Mouse (Mus musculus): Measurements from ENCODE around the gene Ephb4. TPM values are rescaled to one million over a fixed set of nuclear protein-coding genes. Genes with fewer than 3 reads are reported as not detected.

The Ephb4 gene
- polyA plus RNA-seq (2015; fragmentation: Nextera tagmentation; extraction: Ambion mirVana): 32.1 and 36.4 TPM in 2 replicates

- Histone ChIP-seq H3K27me3 (ENCODE audit: control insufficient read depth, insufficient read depth, low read length) (no peaks in the 10 kb centered on the region), H3K27ac (ENCODE audit: low read length) (peak within 1 kb of the TSS; percentile 98), H3K4me1 (ENCODE audit: control insufficient read depth, insufficient read depth, low read length) (peaks cover 39% of the 10 kb centered on the region), H3K36me3 (ENCODE audit: control insufficient read depth, insufficient read depth) (peaks cover 9% of the 10 kb centered on the region), H3K4me3 (ENCODE audit: low read length) (peak within 1 kb of the TSS; percentile 90), H3K9ac (ENCODE audit: low read length) (peak within 1 kb of the TSS; percentile 98), H3K9me3 (replicated peaks; ENCODE audit: control insufficient read depth, low read length) (no peaks in the 10 kb centered on the region), H3K4me2 (ENCODE audit: low read depth, low read length) (peak within 1 kb of the TSS; percentile 94)
- WGBS: under 1% methylated on average over 32 of the region's 32 CpGs
- ATAC-seq (replicated peaks; ENCODE audit: extremely low read depth, insufficient read depth, low FRiP score): peak; percentile 94
These were observed at the start of gene Ephb4 for GRCm38 (mm10) chr5:137349384-137350204. Gene Ephb4, plus strand, starts transcription at chr5:137350109.

GRCm38 (mm10) chr5:137301253-137301652 lies 48.7 kb upstream of the Ephb4 start:
- WGBS: 82% methylated on average over 21 of the region's 21 CpGs
- ATAC-seq (replicated peaks; ENCODE audit: extremely low read depth, insufficient read depth, low FRiP score): peak; percentile 30; the same call in 1 of the 2 replicates

GRCm38 (mm10) chr5:137303609-137304008 lies 46.3 kb upstream of the Ephb4 start:
- Histone ChIP-seq H3K4me2 (ENCODE audit: low read depth, low read length) (no peak overlapping the region), H3K36me3 (ENCODE audit: control insufficient read depth, insufficient read depth) (peaks cover 48% of the 10 kb centered on the region), H3K4me1 (ENCODE audit: control insufficient read depth, insufficient read depth, low read length) (peaks cover 34% of the 10 kb centered on the region)

More at GRCm38 (mm10) chr5:137301253-137301652, 48.7 kb upstream of the Ephb4 start:
- Histone ChIP-seq H3K27me3 (ENCODE audit: control insufficient read depth, insufficient read depth, low read length) (no peaks in the 10 kb centered on the region), H3K9ac (ENCODE audit: low read length) (no peak overlapping the region), H3K27ac (ENCODE audit: low read length) (no peak overlapping the region), H3K9me3 (replicated peaks; ENCODE audit: control insufficient read depth, low read length) (no peaks in the 10 kb centered on the region), H3K4me1 (ENCODE audit: control insufficient read depth, insufficient read depth, low read length) (peaks cover 29% of the 10 kb centered on the region), H3K4me3 (ENCODE audit: low read length) (no peak overlapping the region), H3K4me2 (ENCODE audit: low read depth, low read length) (no peak overlapping the region), H3K36me3 (ENCODE audit: control insufficient read depth, insufficient read depth) (peaks cover 67% of the 10 kb centered on the region)

GRCm38 (mm10) chr5:137304165-137304564 lies 45.7 kb upstream of the Ephb4 start:
- no peaks in the 10 kb centered on the region for H3K27me3 ChIP-seq (ENCODE audit: control insufficient read depth, insufficient read depth, low read length)
- WGBS: 57% methylated on average over 3 of the region's 3 CpGs
- no peaks in the 10 kb centered on the region for H3K9me3 ChIP-seq (replicated peaks; ENCODE audit: control insufficient read depth, low read length)
- no peak overlapping the region for H3K9ac ChIP-seq (ENCODE audit: low read length)
- H3K4me1 ChIP-seq (ENCODE audit: control insufficient read depth, insufficient read depth, low read length): peaks cover 34% of the 10 kb centered on the region
- no peak overlapping the region for H3K4me2 ChIP-seq (ENCODE audit: low read depth, low read length)
- H3K4me3 ChIP-seq (ENCODE audit: low read length): no peak overlapping the region
- H3K36me3 ChIP-seq (ENCODE audit: control insufficient read depth, insufficient read depth): peaks cover 49% of the 10 kb centered on the region
- no peak overlapping the region for H3K27ac ChIP-seq (ENCODE audit: low read length)
- ATAC-seq (replicated peaks; ENCODE audit: extremely low read depth, insufficient read depth, low FRiP score): no peak

More at GRCm38 (mm10) chr5:137303609-137304008, 46.3 kb upstream of the Ephb4 start:
- no peaks in the 10 kb centered on the region for H3K27me3 ChIP-seq (ENCODE audit: control insufficient read depth, insufficient read depth, low read length)
- no peak overlapping the region for H3K9ac ChIP-seq (ENCODE audit: low read length)
- H3K4me3 ChIP-seq (ENCODE audit: low read length): no peak overlapping the region
- no peak for ATAC-seq (replicated peaks; ENCODE audit: extremely low read depth, insufficient read depth, low FRiP score)
- no peaks in the 10 kb centered on the region for H3K9me3 ChIP-seq (replicated peaks; ENCODE audit: control insufficient read depth, low read length)
- WGBS: 42% methylated on average over 4 of the region's 4 CpGs
- no peak overlapping the region for H3K27ac ChIP-seq (ENCODE audit: low read length)

GRCm38 (mm10) chr5:137304816-137305215 lies 45.1 kb upstream of the Ephb4 start:
- H3K4me2 ChIP-seq (ENCODE audit: low read depth, low read length): peak overlapping the region; percentile 88
- H3K27me3 ChIP-seq (ENCODE audit: control insufficient read depth, insufficient read depth, low read length): no peaks in the 10 kb centered on the region
- no peak overlapping the region for H3K4me3 ChIP-seq (ENCODE audit: low read length)
- H3K4me1 ChIP-seq (ENCODE audit: control insufficient read depth, insufficient read depth, low read length): peaks cover 34% of the 10 kb centered on the region
- no peak overlapping the region for H3K9ac ChIP-seq (ENCODE audit: low read length)
- no peak overlapping the region for H3K27ac ChIP-seq (ENCODE audit: low read length)
- 64% methylated on average over 4 of the region's 4 CpGs for WGBS
- H3K9me3 ChIP-seq (replicated peaks; ENCODE audit: control insufficient read depth, low read length): no peaks in the 10 kb centered on the region
- no peak for ATAC-seq (replicated peaks; ENCODE audit: extremely low read depth, insufficient read depth, low FRiP score)
- H3K36me3 ChIP-seq (ENCODE audit: control insufficient read depth, insufficient read depth): peaks cover 49% of the 10 kb centered on the region

GRCm38 (mm10) chr5:137305822-137306221 lies 44.1 kb upstream of the Ephb4 start:
- Histone ChIP-seq H3K9me3 (replicated peaks; ENCODE audit: control insufficient read depth, low read length) (no peaks in the 10 kb centered on the region), H3K4me2 (ENCODE audit: low read depth, low read length) (peak overlapping the region; percentile 88), H3K4me3 (ENCODE audit: low read length) (peak overlapping the region; percentile 82), H3K9ac (ENCODE audit: low read length) (peak overlapping the region; percentile 93), H3K4me1 (ENCODE audit: control insufficient read depth, insufficient read depth, low read length) (peaks cover 34% of the 10 kb centered on the region), H3K27ac (ENCODE audit: low read length) (no peak overlapping the region), H3K36me3 (ENCODE audit: control insufficient read depth, insufficient read depth) (peaks cover 49% of the 10 kb centered on the region), H3K27me3 (ENCODE audit: control insufficient read depth, insufficient read depth, low read length) (no peaks in the 10 kb centered on the region)
- WGBS: 64% methylated on average over 3 of the region's 3 CpGs
- ATAC-seq (replicated peaks; ENCODE audit: extremely low read depth, insufficient read depth, low FRiP score): no peak

GRCm38 (mm10) chr5:137306439-137307005 lies 43.4 kb upstream of the Ephb4 start:
- peaks cover 45% of the 10 kb centered on the region for H3K36me3 ChIP-seq (ENCODE audit: control insufficient read depth, insufficient read depth)

GRCm38 (mm10) chr5:137307071-137307912 lies 42.6 kb upstream of the Ephb4 start, which contains the start of gene Srrt:
Gene Srrt, minus strand, starts transcription at chr5:137307674.
- H3K4me3 ChIP-seq (ENCODE audit: low read length): peak within 1 kb of the TSS; percentile 82
- no peaks in the 10 kb centered on the region for H3K27me3 ChIP-seq (ENCODE audit: control insufficient read depth, insufficient read depth, low read length)
- H3K4me2 ChIP-seq (ENCODE audit: low read depth, low read length): peak within 1 kb of the TSS; percentile 88
- ATAC-seq (replicated peaks; ENCODE audit: extremely low read depth, insufficient read depth, low FRiP score): peak; percentile 90
- H3K27ac ChIP-seq (ENCODE audit: low read length): peak within 1 kb of the TSS; percentile 95
- peak within 1 kb of the TSS; percentile 93 for H3K9ac ChIP-seq (ENCODE audit: low read length)
- H3K4me1 ChIP-seq (ENCODE audit: control insufficient read depth, insufficient read depth, low read length): peaks cover 37% of the 10 kb centered on the region
- H3K9me3 ChIP-seq (replicated peaks; ENCODE audit: control insufficient read depth, low read length): no peaks in the 10 kb centered on the region
- WGBS: under 1% methylated on average over 68 of the region's 72 CpGs
- peaks cover 44% of the 10 kb centered on the region for H3K36me3 ChIP-seq (ENCODE audit: control insufficient read depth, insufficient read depth)

More at GRCm38 (mm10) chr5:137306439-137307005, 43.4 kb upstream of the Ephb4 start:
- no peak for ATAC-seq (replicated peaks; ENCODE audit: extremely low read depth, insufficient read depth, low FRiP score)
- Histone ChIP-seq H3K4me1 (ENCODE audit: control insufficient read depth, insufficient read depth, low read length) (peaks cover 34% of the 10 kb centered on the region), H3K4me3 (ENCODE audit: low read length) (peak overlapping the region; percentile 82), H3K27me3 (ENCODE audit: control insufficient read depth, insufficient read depth, low read length) (no peaks in the 10 kb centered on the region), H3K9me3 (replicated peaks; ENCODE audit: control insufficient read depth, low read length) (no peaks in the 10 kb centered on the region), H3K27ac (ENCODE audit: low read length) (peak overlapping the region; percentile 95), H3K4me2 (ENCODE audit: low read depth, low read length) (peak overlapping the region; percentile 88), H3K9ac (ENCODE audit: low read length) (peak overlapping the region; percentile 93)
- 14% methylated on average over 12 of the region's 12 CpGs for WGBS
